Mouse (Mus musculus) liver, embryonic 16.5 days (tissue): ENCODE measurements around the gene Gadd45gip1. TPM values are rescaled to one million over a fixed set of nuclear protein-coding genes. Genes with fewer than 3 reads are reported as not detected.

Experiments
- ATAC-seq: fragments of 200-750 bp; cut with Nextera tagmentation; 2 replicates; pipeline ENCODE4 v1.8.0; 2017; ENCODE audit warnings: low read depth, mild to moderate bottlenecking, moderate number of reproducible peaks, moderate library complexity
- H3K27ac ChIP-seq: fragments of 300-500 bp; sonication (generic); 2 replicates; pipeline ENCODE4 v1.5.1; 2014; ENCODE audit warnings: mild to moderate bottlenecking, low read length
- H3K27me3 ChIP-seq: fragments of 300-500 bp; sonication (generic); 2 replicates; pipeline ENCODE4 v1.6.1; 2014; ENCODE audit warnings: low read depth, low read length, mixed read lengths; ENCODE audit not compliant: control insufficient read depth, insufficient read depth
- H3K36me3 ChIP-seq: fragments of 300-500 bp; sonication (generic); 2 replicates; pipeline ENCODE4 v1.6.1; 2014; ENCODE audit warnings: mild to moderate bottlenecking; ENCODE audit not compliant: control insufficient read depth, insufficient read depth
- H3K4me1 ChIP-seq: fragments of 300-500 bp; sonication (generic); 2 replicates; pipeline ENCODE4 v1.6.1; 2014; ENCODE audit warnings: low read depth, low read length, mixed read lengths; ENCODE audit not compliant: control insufficient read depth
- H3K4me2 ChIP-seq: fragments of 300-500 bp; sonication (generic); 2 replicates; pipeline ENCODE4 v1.6.1; 2014; ENCODE audit warnings: low read depth, low read length, mixed read lengths
- H3K4me3 ChIP-seq: fragments of 300-500 bp; sonication (generic); 2 replicates; pipeline ENCODE4 v1.5.1; 2014; ENCODE audit warnings: low read depth, mild to moderate bottlenecking, low read length
- H3K9ac ChIP-seq: fragments of 300-500 bp; sonication (generic); 2 replicates; pipeline ENCODE4 v1.6.1; 2014; ENCODE audit warnings: low read depth, low read length
- H3K9me3 ChIP-seq: fragments of 300-500 bp; sonication (generic); replicated peaks from 2 replicates; pipeline ENCODE4 v1.6.1; 2016; ENCODE audit warnings: low read length; ENCODE audit not compliant: control insufficient read depth
- WGBS: fragments of 180-500 bp; shearing (Covaris S2); extraction: QIAGEN DNeasy Blood & Tissue Kit; methylation state at CpG from one replicate; pipeline ENCODE4 v1.1.7; 2014; ENCODE audit not compliant: insufficient replicate concordance; 5-methylcytosine and 5-hydroxymethylcytosine counted together
- polyA plus RNA-seq: library from polyadenylated mRNA; unstranded; fragments of >200 nt; fragmentation: Nextera tagmentation; extraction: Ambion mirVana; gene quantifications from 2 replicates; pipeline ENCODE4 v1.2.1, GENCODE M21; 2015

Gadd45gip1 gene
- polyA plus RNA-seq, 1 experiment from 2014 or later, result 41.5 TPM

DNA sequence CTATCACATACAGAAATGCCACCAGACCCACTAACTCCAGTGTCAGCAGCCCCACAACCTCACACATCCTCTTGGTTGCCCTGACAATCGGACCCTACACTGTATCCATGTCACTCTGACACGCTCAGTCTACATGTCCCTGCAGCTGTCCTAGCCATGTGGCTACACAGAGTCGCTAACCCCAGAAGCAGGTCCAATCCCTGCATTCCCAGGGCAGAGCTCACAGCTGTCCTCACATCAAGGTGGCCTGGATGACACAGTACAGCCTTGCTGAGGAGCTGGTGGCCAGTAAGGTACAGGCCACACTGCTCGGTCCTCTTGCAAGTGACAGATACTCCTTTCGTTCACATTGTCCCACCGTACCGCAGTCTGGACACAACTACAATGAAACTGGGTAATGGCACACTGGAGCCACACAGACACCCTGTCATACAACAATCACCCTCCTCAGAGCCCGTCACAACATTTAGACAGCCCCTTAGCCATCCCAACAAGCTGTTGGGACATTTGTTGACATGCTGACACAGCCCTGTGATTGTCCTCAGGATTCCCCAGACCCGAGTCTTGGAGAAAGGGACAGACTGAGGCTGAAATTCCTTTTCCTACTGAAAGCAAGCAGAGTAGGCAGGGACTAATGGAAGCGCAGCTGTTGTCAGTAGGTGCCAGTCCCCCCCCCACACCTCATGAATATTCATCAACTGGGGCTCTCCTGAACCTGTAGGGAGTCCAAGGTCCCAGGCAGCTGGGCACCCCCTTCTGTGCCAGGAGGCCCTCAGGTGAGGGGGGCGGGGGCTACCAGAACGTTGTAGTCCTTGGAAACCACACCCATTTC lies 22.0 kb upstream of the Gadd45gip1 start:
- Histone ChIP-seq H3K9me3 (peaks cover 4% of the 10 kb centered on the region; the same call in 1 of the 2 replicates), H3K4me1 (peaks cover 11% of the 10 kb centered on the region), H3K27me3 (peaks cover 30% of the 10 kb centered on the region), H3K4me3 (no peak overlapping the region), H3K9ac (no peak overlapping the region), H3K36me3 (no peaks in the 10 kb centered on the region), H3K27ac (no peak overlapping the region), H3K4me2 (no peak overlapping the region)
- no peak for ATAC-seq
- WGBS, result 65% methylated on average over 12 of the region's 12 CpGs

DNA sequence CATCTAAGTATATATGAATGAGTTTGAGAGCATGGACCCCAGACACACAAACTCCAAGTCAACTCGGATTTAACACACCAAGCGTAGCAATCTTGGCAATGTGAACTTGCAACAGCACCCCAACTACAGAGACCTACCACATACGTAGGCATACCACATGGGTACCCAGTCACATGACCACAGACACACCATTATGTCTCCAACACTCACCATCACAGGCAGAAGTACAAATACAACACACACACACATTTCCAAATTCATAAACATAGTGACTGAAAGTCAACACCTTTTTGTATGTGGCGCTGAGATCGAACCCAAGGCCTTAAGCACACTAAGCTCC lies 21.4 kb upstream of the Gadd45gip1 start:
- Histone ChIP-seq H3K9ac (no peak overlapping the region), H3K9me3 (peaks cover 4% of the 10 kb centered on the region; the same call in 1 of the 2 replicates), H3K27me3 (peaks cover 33% of the 10 kb centered on the region), H3K4me3 (no peak overlapping the region), H3K36me3 (no peaks in the 10 kb centered on the region), H3K27ac (no peak overlapping the region), H3K4me1 (peaks cover 12% of the 10 kb centered on the region), H3K4me2 (no peak overlapping the region)
- WGBS, result 75% methylated on average over 5 of the region's 5 CpGs
- ATAC-seq, result no peak

DNA sequence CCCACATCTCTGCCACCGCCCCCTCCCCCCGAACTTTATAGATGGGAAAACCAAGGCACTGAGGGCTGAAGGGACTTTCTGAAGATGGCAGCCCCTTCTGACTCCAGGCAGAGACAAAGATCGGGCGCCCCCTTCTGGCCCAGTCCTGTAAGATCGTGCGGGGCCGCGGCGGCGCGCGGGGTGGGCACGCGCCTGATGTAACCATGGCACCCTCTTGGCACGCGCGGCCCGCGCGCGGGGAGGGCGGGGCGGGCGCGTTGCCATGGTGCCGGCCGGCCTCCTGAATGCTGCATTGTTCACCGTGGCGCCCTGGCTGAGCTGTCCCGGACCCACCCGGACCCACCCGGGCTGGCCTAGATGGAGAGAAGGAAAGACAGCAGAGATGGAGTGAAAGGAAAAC lies 20.4 kb upstream of the Gadd45gip1 start:
- peak; percentile 72 for ATAC-seq
- Histone ChIP-seq H3K4me1 (peaks cover 20% of the 10 kb centered on the region), H3K36me3 (no peaks in the 10 kb centered on the region), H3K4me2 (peak overlapping the region; percentile 79), H3K27me3 (peaks cover 25% of the 10 kb centered on the region), H3K27ac (no peak overlapping the region), H3K9me3 (peaks cover 2% of the 10 kb centered on the region; the same call in 1 of the 2 replicates), H3K4me3 (peak overlapping the region; percentile 51), H3K9ac (peak overlapping the region; percentile 33; the same call in 1 of the 2 replicates)
- 1% methylated on average over 32 of the region's 32 CpGs for WGBS

DNA sequence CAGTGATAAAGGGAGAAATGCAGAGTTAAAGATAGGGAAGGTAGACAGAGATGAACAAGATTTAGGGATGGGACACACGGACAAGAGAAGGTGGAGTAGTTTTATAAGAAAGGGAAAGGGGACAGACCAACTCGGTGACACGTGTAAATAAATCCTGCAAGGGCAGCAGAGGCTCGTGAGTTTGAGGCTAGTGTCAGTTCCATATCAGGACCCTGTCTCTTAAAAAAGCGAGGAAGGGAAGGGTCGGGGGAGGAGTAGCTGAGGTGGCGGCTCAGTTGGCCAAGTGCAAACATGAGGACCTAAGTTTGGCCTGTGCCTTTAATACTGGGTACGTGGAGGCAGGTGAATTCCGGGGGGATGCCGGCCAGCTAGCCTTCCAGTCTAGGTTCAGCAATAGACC lies 20.0 kb upstream of the Gadd45gip1 start:
- peaks cover 25% of the 10 kb centered on the region for H3K27me3 ChIP-seq
- peak overlapping the region; percentile 79 for H3K4me2 ChIP-seq
- no peak overlapping the region for H3K27ac ChIP-seq
- peak overlapping the region; percentile 33; the same call in 1 of the 2 replicates for H3K9ac ChIP-seq
- ATAC-seq, result no peak
- peak overlapping the region; percentile 51 for H3K4me3 ChIP-seq
- H3K36me3 ChIP-seq, result no peaks in the 10 kb centered on the region
- WGBS, result 33% methylated on average over 10 of the region's 10 CpGs
- no peaks in the 10 kb centered on the region for H3K9me3 ChIP-seq
- peaks cover 20% of the 10 kb centered on the region for H3K4me1 ChIP-seq

DNA sequence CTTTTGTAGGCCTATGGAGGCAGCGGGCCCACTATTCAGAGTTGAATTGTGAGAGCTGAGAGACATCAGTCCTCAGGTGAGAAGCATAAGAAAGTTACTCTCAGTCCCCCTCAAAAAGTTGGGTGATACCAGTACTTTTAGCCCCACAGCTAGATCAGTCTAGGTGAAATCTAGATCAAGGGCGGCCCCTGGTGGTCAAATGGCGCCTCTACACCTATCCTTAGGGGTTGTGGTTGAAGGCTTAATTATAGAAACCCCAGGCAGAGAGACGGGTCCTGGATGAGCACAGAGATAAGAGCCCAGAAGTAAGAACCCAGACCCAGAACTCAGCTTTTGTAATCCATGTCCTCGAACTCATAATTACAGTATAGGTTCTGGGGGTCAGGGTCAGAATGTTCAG lies 18.3 kb upstream of the Gadd45gip1 start:
- no peaks in the 10 kb centered on the region for H3K36me3 ChIP-seq
- no peaks in the 10 kb centered on the region for H3K9me3 ChIP-seq
- H3K27ac ChIP-seq, result no peak overlapping the region
- no peak overlapping the region for H3K9ac ChIP-seq
- peaks cover 25% of the 10 kb centered on the region for H3K27me3 ChIP-seq
- WGBS, result 4% methylated on average over 5 of the region's 5 CpGs
- no peak for ATAC-seq
- no peak overlapping the region for H3K4me2 ChIP-seq
- peaks cover 20% of the 10 kb centered on the region for H3K4me1 ChIP-seq
- H3K4me3 ChIP-seq, result no peak overlapping the region

DNA sequence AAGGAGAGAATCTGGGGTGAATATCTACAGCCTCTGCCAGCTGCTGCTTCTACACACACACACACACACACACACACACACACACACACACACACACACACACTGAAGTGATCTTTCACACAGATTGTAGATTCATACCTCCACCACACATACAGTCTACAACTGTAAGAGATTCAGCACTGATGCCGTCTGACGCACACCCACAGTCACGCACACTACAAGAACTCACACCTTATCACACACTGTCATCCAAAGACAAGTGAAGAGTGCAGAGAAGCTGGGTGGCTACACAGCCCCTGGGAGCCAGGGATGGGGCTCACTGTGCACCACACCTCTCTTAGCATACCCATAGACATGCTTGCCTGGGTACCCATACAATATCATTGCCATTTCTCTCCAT lies 17.5 kb upstream of the Gadd45gip1 start:
- WGBS, result 46% methylated on average over 3 of the region's 3 CpGs
- Histone ChIP-seq H3K9me3 (no peaks in the 10 kb centered on the region), H3K27me3 (peaks cover 25% of the 10 kb centered on the region), H3K27ac (no peak overlapping the region), H3K4me2 (no peak overlapping the region), H3K4me3 (no peak overlapping the region), H3K4me1 (peaks cover 20% of the 10 kb centered on the region), H3K36me3 (no peaks in the 10 kb centered on the region), H3K9ac (no peak overlapping the region)
- ATAC-seq, result no peak

DNA sequence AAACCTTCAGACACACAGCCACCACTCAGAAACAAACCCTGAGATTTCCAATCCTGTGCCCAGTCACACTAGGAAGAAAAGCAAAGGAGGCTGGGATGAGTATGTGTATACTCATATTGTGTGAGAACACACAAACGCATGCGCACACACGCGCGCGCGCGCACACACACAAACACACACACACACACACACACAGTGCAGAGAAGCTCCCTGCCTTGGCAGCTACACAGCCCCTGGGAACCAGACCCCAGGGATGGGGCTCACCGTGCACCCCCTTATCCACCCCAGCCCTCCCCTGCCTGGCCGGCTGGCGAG lies 17.1 kb upstream of the Gadd45gip1 start:
- peaks cover 25% of the 10 kb centered on the region for H3K27me3 ChIP-seq
- no peak overlapping the region for H3K9ac ChIP-seq
- no peaks in the 10 kb centered on the region for H3K9me3 ChIP-seq
- WGBS, result 90% methylated on average over 11 of the region's 11 CpGs
- no peaks in the 10 kb centered on the region for H3K36me3 ChIP-seq
- H3K4me2 ChIP-seq, result no peak overlapping the region
- H3K4me3 ChIP-seq, result no peak overlapping the region
- no peak for ATAC-seq
- no peak overlapping the region for H3K27ac ChIP-seq
- peaks cover 20% of the 10 kb centered on the region for H3K4me1 ChIP-seq

DNA sequence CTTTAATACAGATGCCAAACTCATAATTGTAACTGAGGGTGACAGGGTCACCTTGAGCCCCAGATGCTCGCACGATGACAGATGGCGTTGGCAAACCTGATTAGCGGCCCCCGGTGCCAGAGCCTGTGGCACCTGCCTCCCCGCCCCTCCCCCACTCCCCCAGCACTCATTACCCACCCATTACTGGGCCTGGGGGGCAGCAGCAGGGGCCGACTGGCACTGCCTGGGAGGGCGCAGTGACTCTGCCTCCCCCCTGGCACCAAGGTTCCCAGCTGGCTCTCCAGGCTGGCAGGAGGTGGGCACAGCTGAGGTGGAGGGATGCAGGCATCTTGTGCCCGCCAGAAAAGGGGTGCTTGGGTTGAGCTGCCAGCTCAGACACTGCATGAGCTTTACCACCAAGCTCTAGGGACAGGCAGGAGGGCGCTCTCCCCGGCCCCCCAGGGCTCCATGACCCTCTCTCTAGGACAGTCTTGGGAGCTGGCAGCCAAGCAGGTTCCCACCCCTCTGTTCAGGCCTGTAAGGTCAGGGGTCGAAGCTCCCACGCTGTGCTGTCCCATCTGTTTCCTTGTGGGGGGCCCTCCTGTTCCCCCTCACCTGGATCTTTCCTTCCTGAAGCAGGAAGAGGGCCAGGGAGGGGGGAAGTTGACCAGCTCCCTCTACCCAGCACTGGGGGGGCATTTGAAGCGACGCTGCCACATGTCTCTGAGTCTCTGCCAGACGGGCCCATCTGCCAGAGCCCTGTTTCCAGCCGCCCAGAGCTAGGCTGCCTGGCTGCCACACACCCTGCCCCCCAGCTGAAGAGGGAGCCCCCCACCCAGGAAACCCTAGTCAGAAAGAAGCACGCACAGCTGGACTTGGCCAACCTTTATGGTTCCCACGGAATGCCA lies 16.5 kb upstream of the Gadd45gip1 start:
- Histone ChIP-seq H3K9ac (no peak overlapping the region), H3K4me2 (no peak overlapping the region), H3K4me3 (no peak overlapping the region), H3K27me3 (peaks cover 25% of the 10 kb centered on the region), H3K27ac (no peak overlapping the region), H3K36me3 (no peaks in the 10 kb centered on the region), H3K4me1 (peaks cover 20% of the 10 kb centered on the region), H3K9me3 (no peaks in the 10 kb centered on the region)
- no peak for ATAC-seq
- WGBS, result 46% methylated on average over 19 of the region's 19 CpGs

DNA sequence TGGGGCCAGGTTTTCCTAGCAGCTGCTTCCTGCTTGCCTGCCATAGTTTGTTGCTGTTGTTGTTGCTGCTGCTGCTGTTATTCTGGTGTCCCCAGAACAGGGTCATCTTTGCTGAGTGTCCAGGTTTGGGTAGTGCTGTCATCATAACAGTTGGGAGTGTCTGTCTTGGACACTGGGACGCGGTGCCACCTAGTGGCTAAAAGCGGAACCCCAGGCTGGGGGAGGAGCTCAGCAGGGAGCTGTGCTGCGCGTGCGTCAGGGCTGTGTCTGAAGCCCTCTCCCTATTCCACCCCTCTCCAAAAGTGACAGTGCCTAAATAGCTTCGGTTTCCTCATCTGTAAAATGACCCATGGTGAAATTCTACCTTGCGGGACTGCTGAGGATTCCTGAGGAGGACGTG lies 15.8 kb upstream of the Gadd45gip1 start:
- Histone ChIP-seq H3K4me2 (no peak overlapping the region), H3K4me3 (no peak overlapping the region), H3K4me1 (peaks cover 20% of the 10 kb centered on the region), H3K27ac (no peak overlapping the region), H3K27me3 (peaks cover 25% of the 10 kb centered on the region), H3K9ac (no peak overlapping the region), H3K9me3 (no peaks in the 10 kb centered on the region), H3K36me3 (no peaks in the 10 kb centered on the region)
- WGBS, result 11% methylated on average over 9 of the region's 9 CpGs
- peak; percentile 83 for ATAC-seq
